Mouse (Mus musculus): ENCODE data around the gene Epop. TPM values are rescaled to one million over a fixed set of nuclear protein-coding genes. Genes with fewer than 3 reads are reported as not detected.
"Not testable (repeated sequence)": the region's sequence is repeated elsewhere in the genome, so short reads cannot be mapped to it uniquely, and the experiment has no call there.

The Epop gene
- polyA plus RNA-seq, 1 experiment from 2014 or later: 9.7 TPM

DNA sequence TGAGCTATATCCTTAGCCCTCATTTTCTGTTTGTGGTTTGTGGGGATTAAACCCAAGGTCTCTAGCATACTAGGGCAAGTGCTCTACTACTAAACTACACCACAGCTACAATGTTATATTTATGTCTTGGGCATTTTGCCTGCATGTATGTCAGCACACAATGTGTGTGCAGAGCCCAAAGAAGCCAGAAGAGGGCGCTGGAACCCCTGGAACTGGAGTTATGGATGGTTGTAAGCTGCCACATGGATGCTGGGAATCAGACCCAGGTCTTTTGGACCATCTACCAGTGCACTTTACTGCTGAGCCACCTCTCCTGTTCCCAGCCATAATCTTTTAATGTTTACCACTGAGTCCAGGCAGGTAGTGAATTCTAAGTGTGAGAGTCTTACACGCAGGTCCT lies 13.2 kb upstream of the Epop start:
- Histone ChIP-seq H3K4me3 (ENCODE audit: low read depth, low read length) (no peak overlapping the region), H3K36me3 (ENCODE audit: control insufficient read depth, insufficient read depth, low read length) (no peaks in the 10 kb centered on the region), H3K9ac (ENCODE audit: low read length) (no peak overlapping the region), H3K27me3 (ENCODE audit: control insufficient read depth, insufficient read depth, low read length) (no peaks in the 10 kb centered on the region), H3K4me1 (replicated peaks; ENCODE audit: control insufficient read depth, insufficient read depth) (no peaks in the 10 kb centered on the region), H3K9me3 (ENCODE audit: control insufficient read depth, low read length) (no peaks in the 10 kb centered on the region), H3K4me2 (replicated peaks; ENCODE audit: low read depth) (no peak overlapping the region), H3K27ac (replicated peaks) (no peak overlapping the region)
- WGBS: 52% methylated on average over 2 of the region's 2 CpGs
- no peak for ATAC-seq (ENCODE audit: low FRiP score, low TSS enrichment)
- peak; percentile 13 for DNase-seq (ENCODE audit: low spot score)
- TF ChIP-seq EP300 (optimal IDR thresholded peaks at IDR 0.05): no peak
- TF ChIP-seq CTCF (IDR thresholded peaks at IDR 0.05; ENCODE audit: low read depth): peak; percentile 46

DNA sequence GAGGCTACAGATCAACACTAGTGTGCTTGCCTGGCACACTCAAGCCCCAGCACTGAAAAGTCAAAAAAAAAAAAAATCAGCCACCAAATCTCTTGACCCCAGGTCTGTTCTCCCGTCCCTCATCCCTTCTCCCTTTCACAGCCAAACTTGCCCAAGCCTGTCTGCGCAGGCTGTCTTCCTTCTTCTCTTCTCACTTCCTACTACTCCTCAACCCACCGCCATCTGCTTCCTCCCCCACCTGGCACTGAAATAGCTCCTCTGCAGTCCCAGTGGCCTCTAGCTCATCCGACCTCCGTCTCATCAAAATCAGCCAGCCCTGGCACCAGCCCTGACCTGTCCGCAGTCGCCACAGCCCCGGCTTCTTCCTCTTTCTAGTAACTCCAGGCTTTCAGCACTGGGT lies 12.2 kb upstream of the Epop start:
- peak; percentile 11 for DNase-seq (ENCODE audit: low spot score)
- no peak overlapping the region for H3K9ac ChIP-seq (ENCODE audit: low read length)
- no peaks in the 10 kb centered on the region for H3K4me1 ChIP-seq (replicated peaks; ENCODE audit: control insufficient read depth, insufficient read depth)
- H3K27ac ChIP-seq (replicated peaks): no peak overlapping the region
- H3K27me3 ChIP-seq (ENCODE audit: control insufficient read depth, insufficient read depth, low read length): no peaks in the 10 kb centered on the region
- H3K9me3 ChIP-seq (ENCODE audit: control insufficient read depth, low read length): no peaks in the 10 kb centered on the region
- TF ChIP-seq CTCF (IDR thresholded peaks at IDR 0.05; ENCODE audit: low read depth) (no peak), EP300 (optimal IDR thresholded peaks at IDR 0.05) (no peak)
- H3K4me2 ChIP-seq (replicated peaks; ENCODE audit: low read depth): no peak overlapping the region
- H3K36me3 ChIP-seq (ENCODE audit: control insufficient read depth, insufficient read depth, low read length): no peaks in the 10 kb centered on the region
- WGBS: 44% methylated on average over 8 of the region's 8 CpGs
- no peak overlapping the region for H3K4me3 ChIP-seq (ENCODE audit: low read depth, low read length)
- ATAC-seq (ENCODE audit: low FRiP score, low TSS enrichment): no peak

DNA sequence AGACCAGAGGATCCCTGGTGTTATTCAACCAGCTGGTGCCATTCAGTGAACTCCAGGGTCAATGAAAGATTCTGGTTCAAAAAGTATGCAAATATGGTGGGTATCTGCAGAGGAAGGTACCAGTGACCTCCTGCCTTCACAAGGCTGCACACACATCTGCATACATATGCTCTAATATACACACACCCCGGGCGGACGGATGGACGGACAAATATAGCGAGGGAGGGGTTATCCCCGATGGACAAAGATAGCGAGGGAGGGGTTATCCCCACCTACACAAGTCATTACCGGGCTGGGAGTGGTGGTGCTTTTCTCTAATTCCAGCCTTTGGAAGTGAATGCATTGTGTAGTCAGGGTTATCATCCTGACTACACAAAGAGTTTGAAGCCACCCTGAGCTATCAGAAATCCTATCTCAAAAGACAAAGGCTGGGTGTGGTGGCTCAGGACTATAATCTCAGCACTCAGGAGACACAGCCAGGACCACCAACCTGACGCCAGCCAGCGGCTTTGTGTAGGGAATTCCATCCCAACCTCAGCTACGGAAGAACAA lies 6.0 kb upstream of the Epop start:
- DNase-seq (ENCODE audit: low spot score) (no peak), ATAC-seq (ENCODE audit: low FRiP score, low TSS enrichment) (no peak)
- Histone ChIP-seq H3K27ac (replicated peaks) (no peak overlapping the region), H3K27me3 (ENCODE audit: control insufficient read depth, insufficient read depth, low read length) (no peaks in the 10 kb centered on the region; the same call in 1 of the 2 replicates), H3K4me3 (ENCODE audit: low read depth, low read length) (no peak overlapping the region), H3K4me1 (replicated peaks; ENCODE audit: control insufficient read depth, insufficient read depth) (no peaks in the 10 kb centered on the region), H3K9me3 (ENCODE audit: control insufficient read depth, low read length) (no peaks in the 10 kb centered on the region), H3K36me3 (ENCODE audit: control insufficient read depth, insufficient read depth, low read length) (no peaks in the 10 kb centered on the region), H3K4me2 (replicated peaks; ENCODE audit: low read depth) (no peak overlapping the region), H3K9ac (ENCODE audit: low read length) (no peak overlapping the region)
- TF ChIP-seq CTCF (IDR thresholded peaks at IDR 0.05; ENCODE audit: low read depth): no peak
- no peak for TF ChIP-seq EP300 (optimal IDR thresholded peaks at IDR 0.05)
- 44% methylated on average over 11 of the region's 11 CpGs for WGBS

DNA sequence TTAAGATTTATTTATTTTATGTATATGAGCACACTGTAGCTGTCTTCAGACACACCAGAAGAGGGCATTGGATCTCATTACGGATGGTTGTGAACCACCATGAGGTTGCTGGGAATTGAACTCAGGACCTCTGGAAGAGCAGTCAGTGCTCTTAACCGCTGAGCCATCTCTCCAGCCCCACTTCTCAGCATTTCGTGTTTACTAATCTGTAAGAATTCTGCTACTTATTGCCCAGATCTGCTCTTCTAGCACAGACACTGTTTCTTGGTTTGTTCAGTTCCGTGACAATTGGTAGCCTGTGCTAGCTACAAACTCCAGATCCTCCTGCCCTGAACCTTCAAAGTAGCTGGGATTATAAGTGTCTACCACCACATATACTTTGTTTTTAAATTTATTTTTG lies 2.9 kb upstream of the Epop start:
- not testable (repeated sequence) for H3K27me3 ChIP-seq (ENCODE audit: control insufficient read depth, insufficient read depth, low read length); H3K4me1 ChIP-seq (replicated peaks; ENCODE audit: control insufficient read depth, insufficient read depth); H3K9me3 ChIP-seq (ENCODE audit: control insufficient read depth, low read length); ATAC-seq (ENCODE audit: low FRiP score, low TSS enrichment); H3K9ac ChIP-seq (ENCODE audit: low read length); DNase-seq (ENCODE audit: low spot score); H3K27ac ChIP-seq (replicated peaks); H3K4me3 ChIP-seq (ENCODE audit: low read depth, low read length); H3K4me2 ChIP-seq (replicated peaks; ENCODE audit: low read depth); H3K36me3 ChIP-seq (ENCODE audit: control insufficient read depth, insufficient read depth, low read length)
- WGBS: 84% methylated on average over 4 of the region's 4 CpGs

DNA sequence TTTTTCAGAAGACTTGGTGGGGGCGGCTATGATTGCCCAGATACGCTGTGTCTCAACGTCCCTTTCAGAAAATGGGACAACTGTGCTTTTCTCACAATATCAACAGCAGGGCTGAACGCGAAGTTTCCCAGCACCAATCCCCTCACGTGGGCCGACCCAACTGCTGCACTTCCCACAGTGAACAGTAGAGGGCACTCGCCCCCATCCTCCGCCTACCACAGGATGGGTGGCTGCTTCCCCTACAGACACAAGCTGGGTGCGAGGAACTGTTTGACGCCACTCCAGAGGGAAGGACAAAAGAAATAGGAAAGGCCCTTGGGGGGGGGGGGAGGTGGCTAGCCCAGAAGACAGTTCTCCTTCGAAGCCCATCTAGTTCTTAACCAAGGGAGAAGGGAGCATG lies 2.4 kb upstream of the Epop start:
- H3K9ac ChIP-seq (ENCODE audit: low read length): no peak overlapping the region
- no peak overlapping the region for H3K27ac ChIP-seq (replicated peaks)
- ATAC-seq (ENCODE audit: low FRiP score, low TSS enrichment) (peak; percentile 55; the same call in 1 of the 2 replicates), DNase-seq (ENCODE audit: low spot score) (peak; percentile 86)
- peaks cover 5% of the 10 kb centered on the region; the same call in 1 of the 2 replicates for H3K4me1 ChIP-seq (replicated peaks; ENCODE audit: control insufficient read depth, insufficient read depth)
- no peaks in the 10 kb centered on the region for H3K36me3 ChIP-seq (ENCODE audit: control insufficient read depth, insufficient read depth, low read length)
- H3K9me3 ChIP-seq (ENCODE audit: control insufficient read depth, low read length): no peaks in the 10 kb centered on the region
- H3K4me3 ChIP-seq (ENCODE audit: low read depth, low read length): no peak overlapping the region
- H3K4me2 ChIP-seq (replicated peaks; ENCODE audit: low read depth): no peak overlapping the region
- 7% methylated on average over 12 of the region's 12 CpGs for WGBS
- H3K27me3 ChIP-seq (ENCODE audit: control insufficient read depth, insufficient read depth, low read length): peaks cover 13% of the 10 kb centered on the region
- TF ChIP-seq CTCF (IDR thresholded peaks at IDR 0.05; ENCODE audit: low read depth) (peak; percentile 97), EP300 (optimal IDR thresholded peaks at IDR 0.05) (no peak)

DNA sequence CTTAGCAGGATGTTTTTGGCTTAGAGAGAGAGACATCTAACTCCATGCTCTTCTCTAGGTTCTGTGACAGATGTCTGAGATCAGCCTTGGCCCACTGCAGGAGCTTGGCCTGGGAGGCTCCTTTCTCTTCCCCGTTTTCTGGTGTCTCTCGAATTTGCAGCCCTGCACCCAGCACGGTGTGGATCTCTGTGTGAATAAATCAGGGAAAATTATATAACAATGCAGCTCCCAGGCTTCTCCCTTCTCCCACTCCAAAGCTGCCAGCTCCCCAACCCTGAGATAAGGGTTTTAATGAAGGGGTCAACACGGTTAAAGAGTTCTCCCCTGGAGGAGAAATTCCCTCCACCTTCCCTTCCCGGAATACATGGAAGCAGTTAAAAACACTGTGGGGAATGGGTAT lies 2.0 kb upstream of the Epop start:
- Histone ChIP-seq H3K27ac (replicated peaks) (no peak overlapping the region), H3K4me1 (replicated peaks; ENCODE audit: control insufficient read depth, insufficient read depth) (peaks cover 5% of the 10 kb centered on the region; the same call in 1 of the 2 replicates), H3K4me2 (replicated peaks; ENCODE audit: low read depth) (no peak overlapping the region), H3K9me3 (ENCODE audit: control insufficient read depth, low read length) (no peaks in the 10 kb centered on the region), H3K9ac (ENCODE audit: low read length) (no peak overlapping the region), H3K27me3 (ENCODE audit: control insufficient read depth, insufficient read depth, low read length) (peaks cover 13% of the 10 kb centered on the region), H3K4me3 (ENCODE audit: low read depth, low read length) (no peak overlapping the region), H3K36me3 (ENCODE audit: control insufficient read depth, insufficient read depth, low read length) (no peaks in the 10 kb centered on the region)
- no peak for TF ChIP-seq CTCF (IDR thresholded peaks at IDR 0.05; ENCODE audit: low read depth)
- WGBS: 17% methylated on average over 5 of the region's 5 CpGs
- DNase-seq (ENCODE audit: low spot score) (no peak), ATAC-seq (ENCODE audit: low FRiP score, low TSS enrichment) (no peak)
